Mouse (Mus musculus) yolk sac, embryonic 10.5 days (tissue): ENCODE data around the gene Clasp1.

ENCODE experiments used
- DNase-seq: peaks from one replicate; pipeline ENCODE4 v3.0.0-alpha.2; 2017; ENCODE audit warnings: low spot score

The Clasp1 gene

DNA sequence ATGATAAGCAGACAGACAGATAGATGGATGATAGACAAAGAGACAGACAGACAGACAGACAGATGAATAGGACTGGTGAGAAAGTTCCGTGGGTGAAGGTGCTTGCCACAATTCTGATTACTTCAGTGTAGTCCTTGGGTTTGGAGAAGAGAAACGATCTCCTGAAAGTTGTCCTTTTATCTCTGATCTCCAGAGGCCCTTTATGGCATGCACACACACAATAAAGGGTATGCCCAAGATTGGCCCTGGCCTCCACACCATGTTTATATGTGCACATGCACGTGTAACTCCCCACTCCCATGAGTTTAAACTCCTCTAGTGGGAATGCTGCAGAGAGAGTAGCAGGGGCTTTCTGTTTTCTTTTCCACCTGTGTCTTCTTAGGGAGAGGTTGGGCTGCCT, 14.6 kb downstream of the Clasp1 start:
- DNase-seq, result no peak

DNA sequence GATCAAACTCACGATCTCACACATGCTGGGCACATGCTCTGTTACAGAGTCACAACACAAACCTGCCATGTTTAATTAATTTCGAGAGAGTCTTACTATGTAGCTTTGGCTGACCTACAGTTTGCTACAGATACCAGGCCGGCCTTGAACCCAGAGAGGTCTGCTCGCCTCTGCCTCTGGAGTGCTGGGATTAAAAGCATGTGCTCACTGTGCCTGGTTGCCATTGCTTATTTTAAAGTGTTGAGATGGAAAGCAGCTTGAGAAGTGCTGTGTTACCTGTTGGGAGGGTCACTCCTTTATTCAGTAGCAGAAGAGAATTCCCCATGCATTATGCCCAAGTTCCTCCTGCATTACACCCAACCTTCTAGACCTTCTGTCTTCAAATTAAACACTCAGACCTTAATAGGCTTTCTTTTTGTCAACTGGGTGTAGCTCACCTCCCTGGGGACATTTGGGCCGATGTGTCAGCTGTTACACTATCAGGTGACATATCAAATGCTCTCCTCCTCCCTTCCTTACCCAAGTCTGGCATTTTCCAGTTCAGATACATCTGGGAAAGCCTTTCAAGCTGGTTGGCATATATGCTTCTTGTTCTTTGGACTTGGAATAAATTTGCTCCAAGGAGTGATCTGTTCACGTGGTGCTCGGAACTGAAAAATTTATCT, 18.9 kb downstream of the Clasp1 start:
- no peak for DNase-seq

DNA sequence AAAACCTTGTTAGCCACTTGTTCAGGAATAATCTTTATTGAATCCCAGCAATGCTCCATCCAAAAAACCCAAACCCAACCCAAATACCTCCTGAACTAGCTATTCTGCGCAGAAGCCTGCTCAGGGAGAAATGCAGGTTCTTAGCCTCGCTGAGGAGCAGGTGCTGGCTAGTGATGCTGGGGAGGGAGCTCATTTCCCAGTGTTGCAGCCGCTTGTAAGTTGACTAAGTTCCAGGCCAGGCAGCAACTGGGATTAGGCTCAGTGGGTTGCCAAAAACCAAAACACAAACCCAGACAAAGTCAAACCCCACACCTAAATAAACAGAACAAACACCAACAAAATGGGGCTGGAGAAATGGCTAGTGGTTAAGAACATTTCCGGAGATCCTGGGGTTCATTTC, 20.4 kb downstream of the Clasp1 start:
- DNase-seq, result no peak

DNA sequence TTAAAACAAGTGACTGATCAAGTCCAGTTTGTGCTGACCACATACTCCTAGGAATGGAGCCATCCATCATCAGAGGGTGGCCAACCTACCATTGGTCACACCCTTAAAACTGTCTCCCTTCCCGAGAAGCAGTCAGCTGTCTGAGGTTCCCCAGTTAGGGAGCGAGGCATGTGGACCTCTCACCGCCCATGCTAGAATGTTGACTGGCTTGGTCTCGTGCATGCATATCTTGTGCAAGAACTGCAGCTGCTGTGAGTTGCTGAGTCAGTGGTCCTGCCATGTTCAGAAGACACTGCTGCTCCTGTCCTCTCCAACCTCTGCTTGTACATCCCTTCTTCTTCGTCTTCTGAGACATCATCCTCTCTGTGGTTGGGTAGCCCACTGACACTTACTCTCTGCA, 22.0 kb downstream of the Clasp1 start:
- DNase-seq, result peak; percentile 53

DNA sequence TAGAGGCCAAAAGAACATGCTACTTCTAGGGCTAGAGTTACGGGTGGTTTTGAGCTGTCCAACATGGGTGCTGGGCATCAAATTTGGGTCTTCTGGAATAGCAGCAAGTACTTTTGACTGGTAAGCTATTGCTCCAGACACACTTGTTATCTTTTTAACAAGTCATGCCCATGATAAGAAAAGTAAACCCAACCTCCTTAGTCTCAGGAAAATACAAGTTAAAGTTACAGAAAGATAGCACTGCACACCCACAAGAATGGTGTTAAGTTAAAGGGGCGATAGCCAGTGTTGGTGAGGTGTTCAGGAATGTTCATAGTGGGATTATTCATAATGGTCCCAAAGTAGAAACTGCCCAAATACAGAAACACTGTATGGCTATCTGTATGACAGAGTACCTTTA, 24.3 kb downstream of the Clasp1 start:
- no peak for DNase-seq

DNA sequence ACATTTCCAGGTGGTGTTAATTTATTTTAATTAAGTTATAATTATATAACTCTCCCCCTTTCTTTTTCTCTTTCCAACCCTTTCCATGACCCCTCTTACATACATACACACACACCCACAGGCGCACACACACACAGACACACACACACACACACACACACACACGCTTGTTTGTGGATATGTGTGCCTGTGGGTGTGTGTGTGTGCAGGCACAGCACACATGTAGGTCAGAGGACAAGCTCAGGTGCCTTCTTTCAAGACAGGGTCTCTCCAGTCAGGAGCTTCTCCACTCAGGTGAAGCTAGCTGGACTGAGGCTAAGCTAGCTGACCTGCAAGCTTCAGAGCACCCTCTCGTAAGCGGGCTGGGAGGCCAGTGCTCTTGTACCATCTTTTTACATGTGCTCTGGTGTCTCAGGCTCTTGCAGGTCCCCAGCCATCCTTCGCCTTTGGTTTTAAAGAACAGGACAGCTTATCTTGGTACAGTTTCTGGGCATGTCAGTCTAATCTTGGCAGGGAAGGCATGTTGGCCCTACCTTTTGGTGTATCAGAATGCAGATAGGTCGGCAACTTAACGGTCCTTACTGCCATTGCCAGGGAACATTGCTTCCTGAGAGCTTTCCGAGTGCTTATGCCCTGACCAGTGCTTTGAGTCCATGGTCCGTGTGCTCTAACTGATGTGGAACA, 28.3 kb downstream of the Clasp1 start:
- no peak for DNase-seq

DNA sequence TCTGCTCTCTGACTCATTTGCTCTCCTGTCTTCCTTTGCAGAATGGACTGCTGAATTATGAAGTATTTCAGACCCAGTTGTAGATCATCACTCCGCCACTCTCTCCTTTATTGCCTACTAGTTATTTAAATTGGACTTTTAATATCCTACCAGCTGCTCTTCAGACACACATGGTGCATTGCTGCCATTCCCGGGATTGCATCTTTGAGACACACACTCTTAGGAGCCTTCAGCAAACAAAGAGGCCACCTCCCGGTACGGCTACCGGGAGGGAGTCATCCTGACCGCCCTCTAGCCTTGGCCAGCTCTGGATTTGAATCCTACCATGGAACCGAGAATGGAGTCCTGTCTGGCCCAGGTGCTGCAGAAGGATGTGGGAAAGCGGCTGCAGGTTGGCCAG, 30.5 kb downstream of the Clasp1 start:
- no peak for DNase-seq

DNA sequence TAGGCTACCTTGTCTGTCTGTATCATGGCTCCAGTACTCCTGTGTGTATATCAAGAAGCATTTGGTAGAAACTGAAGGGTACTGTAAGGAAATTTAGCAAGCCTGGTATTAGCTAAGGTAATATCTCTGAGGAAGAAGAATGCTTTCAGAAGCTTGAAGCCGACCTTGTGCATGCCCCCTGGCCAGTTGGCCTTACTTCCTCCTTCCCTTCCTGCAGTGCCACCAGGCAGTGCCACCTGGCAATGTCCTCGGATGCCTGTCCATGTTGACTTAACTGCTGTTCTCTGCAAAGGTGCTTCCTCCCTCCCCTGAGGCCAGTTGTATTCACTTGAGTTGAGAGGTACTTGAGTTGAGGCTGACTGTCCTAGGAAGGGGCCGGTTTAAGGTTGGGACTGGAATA, 32.3 kb downstream of the Clasp1 start:
- no peak for DNase-seq

DNA sequence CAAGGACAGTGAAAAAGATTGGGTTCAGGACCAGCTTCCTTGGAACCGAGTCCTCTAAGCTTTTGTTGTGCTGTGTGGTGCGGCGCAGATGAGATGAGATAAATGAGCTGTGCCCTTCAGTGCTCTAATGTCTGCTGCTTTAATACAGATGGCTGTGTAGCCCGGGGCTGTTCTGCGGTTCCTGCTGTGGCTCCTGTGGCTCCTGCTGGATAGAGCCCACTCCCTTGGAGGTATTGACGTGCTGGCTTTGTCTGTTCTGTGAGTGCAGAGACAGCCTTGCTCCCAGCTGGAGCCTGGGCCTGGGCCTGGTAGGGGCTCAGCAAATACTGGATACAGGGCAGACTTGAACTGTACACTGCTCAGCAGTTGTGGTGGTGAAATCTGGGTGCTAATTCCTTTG, 34.0 kb downstream of the Clasp1 start:
- no peak for DNase-seq

DNA sequence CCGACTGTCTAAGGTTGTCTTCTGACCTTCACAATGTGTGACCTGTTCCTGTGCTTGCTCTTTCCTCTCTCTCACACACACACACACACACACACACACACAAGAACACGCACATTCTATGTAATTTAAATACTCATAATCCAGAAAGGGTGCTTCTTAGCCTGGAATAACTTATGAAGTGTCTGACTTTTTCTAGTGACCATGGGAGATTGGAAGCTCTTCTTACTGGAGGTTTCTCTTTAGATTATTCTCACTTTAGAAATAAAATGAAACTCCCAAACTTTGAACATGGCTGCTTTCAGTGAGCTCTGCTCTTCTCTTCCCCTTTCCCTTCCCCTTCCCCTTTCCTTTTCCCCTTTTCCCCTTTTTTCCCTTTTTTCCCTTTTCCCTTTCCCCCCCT, 37.1 kb downstream of the Clasp1 start:
- no peak for DNase-seq

DNA sequence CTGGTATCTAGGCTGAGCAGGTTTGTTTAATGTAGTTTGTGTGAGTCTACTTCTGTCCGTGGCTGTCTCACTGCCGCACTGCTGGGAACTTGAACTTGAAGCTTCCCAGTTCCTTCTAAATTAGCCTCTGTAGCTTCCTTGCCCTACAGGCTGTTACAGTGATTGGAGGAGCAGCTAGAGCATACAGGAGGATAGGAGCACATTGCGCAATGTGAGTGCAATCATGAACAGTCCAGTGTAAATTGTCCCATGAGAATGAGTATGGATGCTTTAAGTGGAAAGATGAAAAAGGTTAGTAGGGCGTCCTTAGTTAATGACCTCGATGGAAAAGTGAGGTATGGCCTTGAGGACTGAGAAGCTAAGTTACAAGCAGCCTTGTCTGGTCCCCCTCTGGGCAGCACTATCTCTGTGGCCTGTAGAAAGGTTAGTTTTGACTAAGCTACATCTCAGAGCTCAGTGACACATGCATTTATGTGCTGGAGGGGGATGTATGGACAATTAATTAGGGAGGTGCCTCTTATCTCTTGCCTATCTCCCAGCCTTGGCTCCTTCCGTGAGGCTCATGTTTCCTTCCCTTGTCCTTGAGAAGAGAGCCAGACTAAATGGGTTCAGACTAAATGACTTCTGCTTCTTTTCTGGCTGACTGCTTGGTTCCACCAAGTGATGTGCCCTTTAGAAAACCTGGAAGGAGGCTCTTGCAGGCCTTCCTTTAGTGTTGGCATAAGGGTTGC, 39.7 kb downstream of the Clasp1 start:
- DNase-seq, result no peak

DNA sequence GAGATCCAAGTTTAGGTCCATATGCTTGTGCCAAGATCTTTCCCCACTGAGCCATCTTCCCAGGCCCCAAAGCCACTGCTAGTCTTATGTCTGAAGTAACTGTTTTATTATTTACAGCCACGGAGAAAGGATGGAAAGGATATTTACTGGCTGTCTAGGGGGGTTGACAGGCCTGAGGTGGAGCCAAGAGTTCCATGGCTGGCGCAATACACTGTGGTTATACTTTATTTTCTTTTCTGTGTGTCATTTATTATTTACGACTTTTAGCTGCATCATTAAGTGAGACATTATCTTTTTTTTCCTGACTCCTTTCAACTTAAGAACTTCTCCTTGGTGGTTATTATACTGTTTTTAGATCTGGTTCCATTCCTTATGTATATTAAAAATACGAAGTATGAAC, 42.7 kb downstream of the Clasp1 start:
- DNase-seq, result no peak

DNA sequence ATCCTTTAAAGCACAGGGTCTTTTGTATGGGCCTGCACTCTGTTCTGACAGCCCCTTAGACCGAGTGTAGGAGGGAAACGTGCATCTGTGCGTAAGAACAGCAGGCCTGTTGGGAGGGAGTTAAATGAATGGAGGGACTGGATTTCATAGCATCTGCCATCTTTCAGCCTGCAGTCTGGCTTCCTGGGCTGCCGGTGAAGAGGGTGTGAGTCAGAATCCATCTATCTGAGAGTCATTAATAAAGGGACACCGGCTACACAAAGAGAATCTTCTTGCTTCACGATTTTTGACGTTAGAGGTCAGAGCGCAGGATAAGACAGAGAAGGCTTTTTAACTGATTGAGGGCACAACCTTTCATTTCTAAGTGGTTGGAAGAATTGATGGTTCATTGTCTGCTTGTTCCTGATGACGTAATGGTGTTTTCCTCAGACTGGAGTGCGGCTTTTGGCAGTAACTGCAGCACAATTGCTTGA, 46.2 kb downstream of the Clasp1 start:
- no peak for DNase-seq

DNA sequence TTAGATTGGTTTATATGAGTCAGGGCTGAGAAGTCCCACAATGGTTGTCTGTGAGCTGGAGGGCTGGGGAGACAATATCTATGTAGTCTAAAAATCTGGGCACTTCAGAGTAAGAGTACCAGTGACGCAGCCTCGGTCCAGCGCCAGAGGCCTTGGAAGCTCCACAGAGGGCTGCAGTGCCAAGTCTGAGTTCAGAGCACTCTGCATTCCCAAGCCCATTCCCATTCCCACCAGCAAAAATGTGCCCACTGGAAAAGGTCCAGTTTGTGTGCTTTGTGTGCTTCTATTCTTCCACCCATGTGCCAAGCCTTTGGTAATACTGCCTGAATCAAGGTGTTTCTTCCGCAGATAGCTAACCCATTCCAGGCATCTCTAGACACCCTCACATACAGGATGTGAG, 49.0 kb downstream of the Clasp1 start:
- DNase-seq, result no peak

DNA sequence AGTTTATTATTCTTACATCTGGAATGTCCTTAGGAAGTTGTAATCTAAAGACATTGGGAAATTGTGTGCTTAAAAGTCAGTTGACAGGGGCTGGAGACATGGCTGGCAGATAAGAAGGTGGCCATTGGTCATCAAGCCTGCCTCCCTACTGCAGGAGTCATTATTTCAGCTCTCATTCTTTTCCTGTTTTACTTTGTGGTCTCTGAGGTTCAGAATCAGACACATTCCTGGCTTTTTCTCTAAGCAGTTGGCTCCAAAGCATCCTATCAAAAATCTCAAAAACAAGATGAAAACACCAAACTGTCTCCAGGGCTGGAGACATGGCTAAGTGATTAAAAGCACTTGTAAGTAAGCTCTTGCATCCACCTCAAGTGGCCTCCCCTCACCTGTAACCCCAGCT, 49.5 kb downstream of the Clasp1 start:
- no peak for DNase-seq

DNA sequence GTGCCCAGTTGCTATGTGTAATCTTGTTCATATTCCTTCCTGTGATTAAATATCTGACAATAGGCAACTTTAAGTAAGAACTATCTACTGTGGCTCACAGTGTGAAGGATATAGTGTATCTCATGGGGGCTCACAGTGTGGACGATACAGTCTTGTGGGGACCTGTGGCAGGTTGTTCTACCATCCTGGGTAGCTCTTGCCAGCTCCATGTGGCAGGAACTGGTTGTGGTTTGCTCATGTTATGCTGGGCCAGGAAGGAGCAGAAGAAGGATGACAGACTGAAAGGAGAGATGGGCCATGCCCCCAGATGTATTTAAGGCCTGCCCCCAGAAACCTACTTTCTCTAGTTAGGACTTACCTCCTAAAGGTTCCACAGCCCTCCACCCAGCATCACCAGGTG, 51.7 kb downstream of the Clasp1 start:
- no peak for DNase-seq

DNA sequence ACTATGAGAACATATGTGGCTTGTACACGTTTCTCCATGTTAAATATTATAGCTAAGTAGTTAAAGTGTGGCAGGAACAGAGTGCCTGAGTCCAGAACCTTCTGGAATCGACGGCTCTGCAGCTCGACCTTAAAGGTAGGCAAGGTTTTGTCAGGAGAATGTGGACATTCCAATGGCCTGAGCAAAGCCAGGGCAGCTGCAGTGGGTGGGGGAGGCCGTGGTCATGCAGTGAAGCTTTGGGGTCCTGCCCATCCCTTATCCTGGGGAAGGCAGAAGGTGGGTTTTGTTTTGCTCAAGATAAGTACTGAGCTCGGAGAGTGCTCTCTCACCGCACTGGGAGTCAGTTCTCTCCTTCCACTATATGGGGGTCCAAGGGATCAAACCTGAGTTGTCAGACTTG, 55.6 kb downstream of the Clasp1 start:
- DNase-seq, result no peak

DNA sequence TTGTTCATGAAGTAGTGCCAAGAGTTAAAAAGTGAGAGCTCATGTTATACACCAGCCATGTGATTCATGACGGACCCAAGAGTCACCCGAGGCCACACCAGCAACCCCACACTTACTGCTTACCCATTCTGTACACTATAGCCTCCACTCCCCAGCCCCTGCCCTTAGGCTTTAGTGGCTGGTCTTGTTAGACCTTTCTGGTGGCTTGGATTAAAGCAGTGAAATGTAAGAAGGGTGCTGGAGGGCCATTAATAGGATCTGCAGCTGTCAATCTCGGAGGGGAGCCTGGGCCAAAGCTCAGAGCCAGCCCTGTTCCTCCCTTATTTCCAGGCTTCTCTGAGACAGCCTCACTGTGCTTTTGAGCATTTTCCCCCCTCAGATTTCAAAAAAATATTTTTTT, 56.1 kb downstream of the Clasp1 start:
- DNase-seq, result no peak

DNA sequence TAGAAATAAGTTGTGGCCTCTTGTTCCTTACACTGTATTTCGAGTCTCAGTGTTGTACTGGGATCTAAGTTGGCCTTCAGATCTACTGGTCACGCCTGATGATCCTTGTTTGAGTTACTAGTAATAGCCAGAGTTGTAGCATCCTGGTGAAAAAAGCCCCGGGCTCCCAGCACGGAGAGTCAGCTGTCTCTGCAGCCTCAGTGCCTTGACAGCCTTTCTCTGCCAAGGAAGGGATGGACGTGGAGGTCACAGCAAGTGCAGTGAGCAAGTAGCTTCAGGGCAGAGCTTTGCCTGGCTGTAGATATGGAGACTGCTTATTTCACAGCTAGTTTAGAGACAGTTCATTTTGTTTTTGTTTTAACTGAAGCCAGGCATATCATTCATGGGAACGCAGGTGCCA, 56.6 kb downstream of the Clasp1 start:
- no peak for DNase-seq

DNA sequence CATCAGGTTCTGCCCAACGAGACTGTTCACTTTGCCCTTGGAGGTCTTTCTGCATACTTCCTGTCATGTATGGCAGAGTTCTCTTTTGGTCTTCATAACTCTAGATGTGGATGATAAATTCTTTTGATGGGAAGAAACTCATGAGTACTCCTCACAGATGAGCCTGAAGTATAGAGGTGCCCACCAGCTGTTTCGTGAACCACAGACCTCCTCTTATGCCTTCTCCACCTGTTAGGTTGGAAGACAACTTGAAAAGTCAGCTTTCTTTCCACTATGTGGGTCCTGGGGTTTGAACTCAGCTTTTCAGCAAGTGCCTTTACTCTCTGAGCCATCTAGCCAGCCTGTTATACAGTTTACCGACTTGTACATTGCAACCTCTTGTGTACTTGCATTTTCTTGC, 57.1 kb downstream of the Clasp1 start:
- no peak for DNase-seq

DNA sequence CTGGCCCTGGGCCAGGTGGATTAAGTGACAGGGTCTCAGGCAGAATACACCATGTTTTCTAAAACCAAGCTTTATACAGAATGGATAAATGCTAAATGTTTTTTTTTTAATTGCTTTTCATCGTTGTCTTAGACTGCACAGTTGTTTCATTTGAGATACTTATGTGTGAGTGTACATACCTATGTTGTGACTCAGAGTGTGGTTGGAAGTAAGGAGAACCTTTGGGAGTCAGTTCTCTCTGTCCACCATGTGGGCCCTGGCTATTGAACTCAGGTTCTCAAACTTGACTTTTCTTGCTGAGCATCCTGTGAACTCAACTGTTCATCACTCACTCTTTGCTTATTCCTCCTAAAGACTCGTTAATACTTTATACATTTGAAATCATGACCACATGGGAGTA, 58.3 kb downstream of the Clasp1 start:
- DNase-seq, result no peak

DNA sequence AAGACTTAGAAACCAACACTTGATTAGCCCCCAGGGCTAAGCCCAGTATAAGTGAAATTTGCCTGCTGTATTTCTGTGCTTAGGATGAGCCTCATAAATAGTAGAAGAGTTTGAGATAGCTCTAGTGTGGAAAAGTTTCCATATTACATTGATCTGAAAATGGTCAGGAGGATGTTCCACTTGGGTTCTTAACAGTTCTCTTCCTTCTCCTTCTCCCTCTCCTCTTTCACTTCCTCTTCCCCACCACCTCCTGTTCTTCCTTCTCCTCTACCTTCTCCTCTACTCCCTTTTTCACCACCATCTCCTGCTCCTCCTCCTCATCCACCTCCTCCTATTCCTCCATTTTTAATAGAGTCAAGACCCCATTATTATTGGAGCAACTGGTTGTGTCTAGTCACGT, 59.4 kb downstream of the Clasp1 start:
- DNase-seq, result no peak

DNA sequence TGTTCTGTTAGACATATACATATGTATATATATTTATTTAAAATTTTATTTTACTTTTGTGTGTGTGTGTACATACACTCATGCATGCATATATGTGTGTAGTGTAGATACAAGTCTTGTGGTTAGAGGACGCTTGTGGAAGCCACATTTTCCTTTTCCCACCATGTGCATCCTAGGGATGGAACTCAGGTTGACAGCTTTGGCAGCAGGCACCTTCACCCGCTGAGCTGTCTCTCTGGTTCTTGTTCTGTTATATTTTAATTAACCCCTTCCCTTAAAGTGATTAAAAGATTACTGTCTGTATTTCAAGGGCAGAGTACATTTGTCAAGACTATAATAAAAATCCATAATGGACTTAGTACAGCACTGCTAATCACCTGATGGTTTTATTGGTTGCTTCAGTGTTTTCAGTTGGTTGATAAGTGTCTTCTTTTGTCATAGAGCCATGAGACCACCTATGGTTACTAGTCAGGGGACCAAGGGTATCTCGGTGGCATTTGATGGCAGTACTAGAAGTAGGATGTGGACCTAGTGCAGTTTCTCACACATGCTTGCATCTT, 62.1 kb downstream of the Clasp1 start:
- no peak for DNase-seq
